Mouse (Mus musculus): ENCODE measurements around the gene Itga5. TPM values are rescaled to one million over a fixed set of nuclear protein-coding genes. Genes with fewer than 3 reads are reported as not detected.

Gene Itga5
- polyA plus RNA-seq, 2 experiments from 2014 or later, result 1.3 to 2.2 TPM

DNA sequence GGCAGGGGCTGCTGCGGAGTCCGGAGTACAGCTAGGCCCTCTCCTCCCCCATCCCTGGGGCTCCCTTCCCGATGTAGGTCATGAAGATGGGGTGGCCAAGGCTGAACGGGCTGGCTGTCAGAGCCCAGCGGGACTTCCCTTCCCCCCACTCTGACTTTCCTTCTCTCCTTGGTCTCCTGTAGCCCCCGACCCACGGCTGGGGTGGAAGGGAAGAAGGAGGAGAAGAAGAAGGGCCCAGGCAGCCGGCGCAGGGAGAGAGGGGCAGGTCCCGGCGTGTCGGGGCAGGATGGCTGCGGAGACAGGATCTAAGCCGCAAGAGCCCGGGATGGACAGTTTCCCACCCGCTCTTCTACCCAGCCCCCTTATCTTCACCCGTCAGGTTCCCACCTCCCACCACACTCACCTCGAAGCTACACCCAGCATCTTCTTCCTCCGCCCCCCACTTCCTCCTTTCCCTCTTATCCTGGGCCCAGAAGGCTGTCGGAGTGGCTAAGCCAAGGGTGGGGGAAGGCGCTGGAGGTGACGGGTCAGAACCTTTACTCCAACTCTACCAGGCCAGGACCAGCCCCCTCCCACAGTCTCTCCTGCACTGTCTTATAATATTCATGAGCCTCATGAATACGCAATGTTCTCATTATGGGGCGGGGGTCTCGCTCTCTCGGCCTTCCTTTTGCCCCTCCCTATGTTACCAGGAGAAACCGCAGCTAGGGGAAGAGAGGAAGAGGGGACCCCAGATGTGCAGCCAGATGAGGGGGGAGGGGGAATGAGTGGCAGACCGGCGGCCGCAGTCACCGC, 27.2 kb downstream of the Itga5 start:
- no peak for ATAC-seq

DNA sequence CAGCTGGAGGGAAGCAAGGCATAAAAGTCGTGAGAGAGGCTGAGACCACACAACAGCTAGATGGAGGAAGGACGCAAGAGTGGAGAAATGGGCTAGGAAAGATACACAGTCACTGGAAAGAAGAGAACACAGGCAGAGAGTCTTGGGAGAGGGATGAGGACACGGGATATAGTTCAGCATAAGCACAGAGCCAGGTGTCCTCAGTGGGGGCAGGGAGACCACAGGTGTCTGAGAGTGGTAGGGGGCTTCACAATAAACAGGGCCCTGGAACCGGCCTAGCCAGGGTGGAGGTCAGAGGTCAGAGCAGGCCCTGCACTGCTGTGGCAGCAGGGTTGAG, 27.8 kb downstream of the Itga5 start:
- no peak for ATAC-seq

DNA sequence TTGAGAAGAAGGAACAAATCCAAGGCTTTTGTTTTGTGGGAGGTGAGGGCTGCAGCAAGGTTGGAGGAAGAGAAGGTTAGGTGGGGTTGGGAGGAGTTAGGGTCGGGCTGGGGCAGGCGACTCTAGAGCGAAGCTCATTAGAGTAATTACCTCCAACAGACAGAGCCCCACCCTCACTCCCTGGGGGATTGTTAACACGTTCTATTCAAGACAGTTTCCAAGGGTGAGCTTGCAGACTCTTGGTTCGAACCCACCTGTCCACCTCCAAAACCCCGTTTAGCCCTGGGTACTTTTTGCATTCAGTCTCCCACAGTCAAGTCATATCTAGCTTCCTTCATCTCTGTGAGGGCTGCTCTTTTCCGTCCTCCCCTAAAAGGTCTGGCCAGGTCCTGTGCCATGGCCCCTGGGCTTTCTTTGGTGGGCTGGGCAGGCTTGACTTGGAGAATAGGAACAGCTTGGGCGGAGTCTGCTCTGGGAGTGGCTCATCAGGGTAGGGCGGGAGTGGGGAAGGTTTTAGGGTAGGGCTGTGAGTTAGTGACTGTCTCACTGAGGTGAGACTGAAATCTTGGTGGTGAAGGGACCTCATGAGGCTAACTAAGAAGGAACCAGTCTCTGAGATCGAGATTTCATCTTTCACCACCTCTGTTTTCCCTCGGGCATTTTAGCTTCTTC, 29.4 kb downstream of the Itga5 start:
- ATAC-seq, result no peak

DNA sequence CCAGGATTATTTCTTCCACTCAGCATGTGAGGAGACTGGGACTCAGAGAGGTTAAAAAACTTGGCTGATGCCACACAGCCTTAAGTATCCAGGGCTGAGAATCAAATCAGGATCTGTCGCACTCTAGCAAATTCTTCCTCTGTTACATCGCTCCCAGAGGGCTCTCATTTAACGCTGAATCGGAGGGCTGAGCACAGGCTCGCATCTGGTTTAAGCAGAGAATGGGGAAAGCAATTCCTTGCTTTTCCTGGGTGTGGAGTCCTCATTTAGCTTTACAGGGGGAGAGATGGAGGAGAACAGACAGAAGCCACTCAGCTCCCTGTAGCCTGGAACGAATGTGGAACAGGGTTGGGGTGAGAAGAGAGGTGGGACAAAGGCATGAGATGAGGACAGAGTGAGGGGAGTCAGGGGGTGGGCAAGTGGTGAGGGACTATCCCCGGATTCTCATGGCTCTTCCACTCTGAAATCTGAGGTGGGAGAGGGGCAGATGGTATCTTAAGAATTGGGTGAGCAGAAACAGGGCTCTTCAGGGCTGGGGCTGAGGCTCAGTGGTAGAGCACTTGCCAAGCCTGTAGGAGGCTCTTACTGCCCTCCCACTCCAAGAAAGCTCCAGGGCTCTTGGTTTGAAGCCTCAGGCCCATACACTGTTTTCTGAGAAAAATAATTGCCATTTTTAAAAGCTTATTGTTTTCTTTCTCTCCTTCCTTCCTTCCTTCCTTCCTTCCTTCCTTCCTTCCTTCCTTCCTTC, 30.9 kb downstream of the Itga5 start:
- ATAC-seq, result no peak

DNA sequence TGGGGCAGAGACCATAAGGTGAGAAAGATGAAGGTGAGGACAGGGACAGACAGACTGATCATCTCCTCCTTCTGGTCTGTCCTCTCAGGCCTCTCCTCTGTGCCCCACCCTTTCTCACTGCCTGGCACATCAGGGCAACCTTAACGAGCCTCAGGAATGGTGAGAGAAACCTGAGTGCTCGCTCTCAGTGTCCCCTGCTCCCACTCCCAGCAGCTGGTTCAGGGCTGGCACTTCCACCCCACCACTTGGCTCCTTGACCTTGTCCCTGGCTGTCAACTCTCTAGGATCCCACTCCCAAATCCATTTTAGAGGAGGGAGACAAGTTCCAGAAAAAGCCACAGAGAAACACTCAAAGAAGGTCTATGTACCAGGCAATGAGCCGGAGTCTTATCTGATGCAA, 31.5 kb downstream of the Itga5 start:
- ATAC-seq, result no peak

DNA sequence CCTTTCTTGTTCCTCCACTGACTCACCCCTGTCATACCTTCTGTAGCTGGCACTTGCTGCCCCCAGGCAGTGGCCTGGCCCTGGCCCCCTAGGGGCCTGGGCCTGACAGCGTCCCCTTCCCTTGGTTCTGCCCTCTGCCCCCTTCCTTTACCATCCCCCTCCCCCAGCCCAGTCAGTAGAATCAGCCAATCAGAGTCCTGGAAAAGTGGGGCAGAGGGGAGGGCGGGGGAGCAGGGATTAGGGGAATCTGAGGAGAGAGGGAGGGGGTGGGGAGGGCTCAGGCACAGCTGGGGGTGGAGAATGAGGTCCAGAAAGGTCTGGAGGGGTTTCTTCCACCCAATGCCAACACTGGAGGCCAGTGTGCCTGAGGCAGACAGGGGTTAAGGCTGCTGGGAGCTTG, 32.4 kb downstream of the Itga5 start:
- ATAC-seq, result no peak

DNA sequence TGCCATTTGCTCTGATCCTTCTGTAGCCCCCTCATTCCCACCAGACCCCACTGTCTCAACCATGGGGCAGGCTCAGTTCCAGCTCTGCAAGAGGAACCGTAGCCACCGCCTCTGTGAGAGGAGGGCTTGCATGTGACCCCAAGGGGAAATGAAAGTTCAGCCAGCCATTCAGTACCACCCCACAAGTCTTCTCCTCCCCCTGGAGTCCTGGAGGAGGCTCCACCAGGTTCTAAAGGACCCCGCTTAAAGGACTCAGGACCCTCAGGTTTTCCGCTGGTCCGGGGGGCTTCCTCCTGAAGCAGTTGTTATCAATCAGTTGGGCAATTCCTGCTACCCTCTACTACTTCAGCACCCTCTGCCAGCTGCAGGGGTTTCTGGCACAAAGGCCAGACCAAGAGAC, 32.8 kb downstream of the Itga5 start:
- ATAC-seq, result no peak

DNA sequence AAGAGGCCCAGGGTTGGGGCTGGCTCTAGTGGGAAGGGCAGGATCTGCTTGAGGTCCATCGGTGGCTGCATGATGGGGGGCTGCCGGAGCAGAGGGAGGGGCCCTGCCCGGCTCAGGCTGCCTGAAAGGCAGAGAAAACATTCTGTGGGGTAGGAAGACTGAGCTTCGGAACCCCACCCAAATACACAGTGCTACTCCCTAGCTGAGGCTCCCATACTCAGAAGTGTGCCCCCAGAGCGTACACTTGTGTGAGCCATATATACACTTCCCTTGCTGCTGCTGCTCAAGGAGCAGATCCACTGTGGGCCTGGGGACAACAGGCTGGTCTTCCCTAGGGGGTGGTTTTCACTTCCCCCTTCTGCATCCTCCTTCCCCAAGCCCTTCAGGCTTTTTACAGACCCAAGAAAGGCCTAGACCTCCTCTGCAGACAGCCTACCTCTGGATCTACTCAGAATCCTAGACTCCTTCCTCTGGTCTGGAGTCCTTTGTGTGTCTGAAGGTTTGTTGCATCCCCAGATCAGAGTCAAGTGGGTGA, 33.4 kb downstream of the Itga5 start:
- ATAC-seq, result no peak

DNA sequence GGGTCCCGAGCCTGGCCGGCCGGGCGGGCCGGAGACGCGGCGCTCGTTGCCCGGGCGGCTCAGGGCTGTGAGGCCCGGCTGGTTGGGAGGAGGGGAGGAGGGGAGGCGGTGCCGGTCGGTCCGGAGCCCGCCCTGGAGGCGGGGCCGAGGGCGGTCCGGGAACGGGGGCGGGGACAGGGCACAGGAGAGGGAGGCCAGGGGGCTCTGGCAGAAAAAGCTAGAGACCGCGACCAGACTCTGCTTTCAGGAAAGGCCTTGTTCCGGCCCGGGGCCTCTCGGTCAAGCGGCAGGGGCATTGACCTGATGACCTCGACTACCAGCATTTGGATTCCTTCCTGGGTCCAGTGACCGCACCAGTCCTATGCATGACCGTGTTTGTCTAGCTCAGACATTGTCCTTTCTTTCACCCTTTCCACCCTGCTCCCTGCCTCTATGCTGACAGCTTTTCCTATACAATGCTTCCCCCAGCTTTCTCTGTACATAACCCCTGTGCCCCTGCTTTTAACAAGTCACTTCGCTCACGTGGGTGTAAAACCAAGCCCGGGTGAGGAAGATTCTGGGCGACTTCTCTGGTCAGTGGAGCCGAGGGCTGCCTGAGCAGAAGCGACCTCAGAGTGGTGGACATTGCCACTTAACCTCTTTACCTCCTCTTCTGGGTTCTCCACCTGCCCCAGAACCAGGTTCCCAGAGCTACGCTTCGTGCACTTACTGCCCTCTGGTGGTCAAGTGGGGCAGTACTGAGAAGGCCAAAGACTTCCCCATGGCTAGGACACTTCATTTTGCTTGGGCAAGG, 42.9 kb downstream of the Itga5 start:
- peak; percentile 84 for ATAC-seq

DNA sequence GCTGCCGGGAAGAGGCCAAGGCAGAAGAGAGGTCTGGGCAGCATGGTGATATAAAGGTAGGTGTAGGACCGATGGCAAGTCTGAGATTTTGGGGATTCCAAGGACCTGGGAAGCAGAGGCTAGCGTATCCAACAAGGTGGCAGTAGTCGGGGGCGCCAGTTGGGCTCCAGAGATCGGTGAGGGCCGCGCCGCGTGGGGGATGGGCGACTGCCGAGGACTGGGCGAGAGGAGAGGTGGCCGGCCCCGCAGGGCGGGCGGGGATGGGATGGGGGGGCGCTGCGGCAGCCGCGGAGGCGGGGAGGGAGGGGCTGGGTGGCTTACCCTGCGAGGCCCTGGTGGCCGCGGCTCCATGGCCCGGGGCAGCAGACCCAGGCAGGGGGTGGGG, 43.5 kb downstream of the Itga5 start:
- ATAC-seq, result no peak

DNA sequence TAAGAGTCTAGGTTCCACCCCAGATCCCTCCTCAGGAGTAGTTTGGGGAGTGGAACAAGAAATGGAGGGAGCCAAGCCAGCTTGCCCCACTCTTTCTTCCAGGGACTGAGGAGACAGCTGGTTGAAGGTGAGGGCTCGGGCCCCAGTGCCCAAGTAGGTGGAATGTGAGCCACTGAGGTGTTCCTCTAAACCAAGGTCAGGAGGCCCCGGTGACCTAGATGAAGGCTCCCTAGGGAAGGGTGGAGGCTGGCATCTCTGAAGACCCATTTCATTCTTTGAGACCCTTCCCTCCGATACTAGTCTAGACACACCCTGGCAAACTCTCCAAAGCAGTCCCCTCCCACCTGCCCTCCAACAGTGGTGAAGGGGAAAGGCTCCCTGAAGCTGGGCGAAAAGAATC, 44.2 kb downstream of the Itga5 start:
- no peak for ATAC-seq

DNA sequence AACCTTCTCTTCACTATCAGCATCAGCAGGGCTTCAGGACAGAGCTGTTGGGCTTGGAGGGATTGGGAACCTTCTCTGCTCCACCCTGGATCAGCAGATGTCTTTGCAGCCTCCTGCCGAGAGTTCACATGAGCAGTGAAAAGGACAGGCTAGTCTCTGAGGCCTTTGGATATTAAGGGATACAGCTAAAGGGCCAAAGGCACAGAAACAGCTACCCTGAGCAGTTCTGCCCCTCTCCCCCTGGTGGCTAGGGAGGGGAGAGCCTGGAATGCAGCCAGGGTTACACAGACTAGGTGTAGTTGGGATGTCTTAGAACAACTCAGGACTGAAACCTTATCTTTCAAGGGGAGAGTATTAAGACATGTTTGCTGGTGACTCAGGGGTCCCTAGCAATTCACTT, 45.5 kb downstream of the Itga5 start:
- no peak for ATAC-seq

DNA sequence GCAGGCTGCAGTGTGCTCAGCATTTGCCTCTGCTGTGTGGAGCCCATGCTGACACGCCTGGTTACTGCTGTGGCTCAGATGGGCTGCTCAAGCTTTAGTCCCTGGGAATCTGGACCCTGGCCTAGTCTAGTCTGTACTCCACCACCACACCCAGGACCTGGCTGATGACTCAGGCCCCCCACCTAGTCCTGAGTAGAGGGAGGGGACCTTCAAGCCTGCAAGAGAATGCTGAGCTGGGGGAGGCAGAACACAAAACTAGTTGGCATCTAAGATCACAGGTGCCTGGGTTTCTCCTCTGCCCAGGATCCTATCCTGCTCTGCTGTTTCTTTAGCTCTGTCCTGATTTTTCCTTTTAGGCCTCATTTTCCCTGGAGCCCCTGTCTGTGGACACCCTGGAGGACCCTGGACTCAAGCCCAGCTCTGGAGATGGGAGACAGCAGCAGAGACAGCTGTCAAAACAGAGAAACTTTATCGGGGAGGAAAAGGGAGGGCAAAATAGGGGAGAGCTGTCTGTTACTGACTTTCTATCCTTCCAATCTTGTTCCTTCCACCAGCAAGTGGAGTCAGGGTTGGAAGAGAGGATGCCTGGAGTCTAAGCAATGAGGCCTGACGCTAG, 48.3 kb downstream of the Itga5 start:
- no peak for ATAC-seq

DNA sequence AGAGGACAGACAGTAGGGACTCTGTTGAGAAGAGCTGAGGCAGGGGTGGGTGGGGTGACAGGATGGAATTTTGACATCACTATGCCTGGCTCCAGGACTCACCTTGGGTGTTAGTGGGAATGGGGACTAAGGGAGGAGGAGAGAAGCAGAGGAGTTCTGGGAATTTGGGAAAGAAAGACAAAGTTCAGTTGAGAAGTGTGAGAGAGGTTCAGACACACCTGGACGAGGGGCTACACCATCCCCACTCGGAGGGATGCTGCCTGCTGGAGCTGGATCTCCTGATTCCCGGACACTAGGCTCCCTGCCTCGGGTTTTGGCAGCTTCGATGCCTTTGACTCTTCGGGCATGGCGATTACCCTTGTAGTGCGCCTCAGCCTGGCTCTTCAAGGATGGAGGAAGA, 48.8 kb downstream of the Itga5 start:
- no peak for ATAC-seq

DNA sequence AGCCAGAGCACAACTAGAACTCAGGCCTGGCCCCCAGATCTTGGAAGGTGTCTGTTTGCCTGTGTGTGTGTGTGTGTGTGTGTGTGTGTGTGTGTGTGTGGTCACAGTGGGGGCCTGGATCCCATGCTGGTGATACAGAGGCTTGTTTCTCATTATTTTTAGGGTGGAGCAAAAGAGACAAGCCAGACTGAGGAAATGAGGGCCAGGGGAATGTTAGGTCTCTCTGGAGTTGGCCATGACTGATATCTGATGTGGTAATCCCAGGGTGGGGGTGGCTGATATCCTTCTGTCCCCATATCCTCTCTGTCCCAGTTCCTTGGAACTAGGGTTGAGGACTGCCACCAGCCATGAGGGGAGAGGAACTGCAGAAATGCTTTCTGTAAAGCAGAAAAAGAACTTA, 49.4 kb downstream of the Itga5 start:
- no peak for ATAC-seq

DNA sequence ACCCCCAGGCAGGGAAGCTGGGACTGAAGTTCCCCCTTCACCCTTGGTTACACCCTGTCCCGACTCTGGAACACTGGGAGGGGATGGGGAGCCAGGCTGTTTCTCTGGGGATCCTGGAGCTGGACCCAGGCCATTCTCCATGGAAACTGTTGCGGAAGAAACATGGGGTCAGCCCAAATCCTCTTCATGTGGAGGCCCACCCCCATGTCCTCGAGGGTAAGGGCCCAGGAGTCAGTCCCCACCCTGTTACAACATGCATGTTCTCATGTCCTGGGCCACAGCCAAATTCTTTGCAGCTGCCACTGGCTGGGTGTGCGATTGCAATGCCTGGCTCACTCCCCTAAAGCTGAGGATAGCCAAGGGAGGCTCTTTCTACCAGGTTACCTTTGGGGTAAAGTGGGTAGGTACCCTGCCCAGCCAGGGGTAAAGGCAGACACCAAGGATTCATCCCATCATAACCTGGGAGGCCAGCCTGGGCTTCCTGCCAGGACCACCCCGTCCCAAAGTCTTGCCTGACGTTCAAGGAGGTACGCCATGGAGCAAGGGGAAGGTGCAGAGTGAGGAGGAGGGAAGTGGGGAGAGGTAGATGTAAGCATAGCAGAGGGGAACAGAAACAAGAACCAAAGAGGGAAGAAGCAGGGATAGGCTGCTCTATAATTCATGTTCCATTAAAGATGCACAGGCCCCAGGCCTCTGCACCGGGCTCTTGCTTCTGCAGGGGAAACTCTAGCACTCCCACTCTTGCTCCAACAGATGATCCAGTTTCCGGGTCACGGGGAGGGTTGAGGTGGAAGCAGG, 50.4 kb downstream of the Itga5 start:
- no peak for ATAC-seq

DNA sequence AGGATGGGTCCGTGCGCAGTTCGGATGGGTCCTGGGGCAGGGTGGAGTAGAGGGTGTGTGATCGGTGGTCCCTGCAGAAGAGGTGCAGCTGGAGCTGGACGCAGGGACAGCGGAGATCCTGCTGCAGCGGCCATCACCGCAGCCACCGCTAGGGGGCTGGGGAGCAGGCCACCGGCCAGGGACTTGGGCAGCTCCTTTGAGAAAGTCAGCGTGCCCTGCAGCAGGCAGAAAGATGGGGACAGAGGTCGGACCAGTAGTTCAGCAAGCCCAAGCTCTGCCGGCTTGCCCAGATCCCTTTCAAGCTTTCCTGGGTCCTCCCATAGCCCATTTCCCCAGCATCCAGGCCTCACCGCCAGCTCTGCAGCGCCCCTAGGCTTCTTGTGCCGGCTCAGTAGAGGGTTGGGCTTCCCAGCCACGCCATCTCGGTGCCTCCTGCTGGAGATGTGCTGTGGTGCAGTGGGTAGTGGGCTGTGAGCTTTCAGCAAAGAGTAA, 51.5 kb downstream of the Itga5 start:
- no peak for ATAC-seq

DNA sequence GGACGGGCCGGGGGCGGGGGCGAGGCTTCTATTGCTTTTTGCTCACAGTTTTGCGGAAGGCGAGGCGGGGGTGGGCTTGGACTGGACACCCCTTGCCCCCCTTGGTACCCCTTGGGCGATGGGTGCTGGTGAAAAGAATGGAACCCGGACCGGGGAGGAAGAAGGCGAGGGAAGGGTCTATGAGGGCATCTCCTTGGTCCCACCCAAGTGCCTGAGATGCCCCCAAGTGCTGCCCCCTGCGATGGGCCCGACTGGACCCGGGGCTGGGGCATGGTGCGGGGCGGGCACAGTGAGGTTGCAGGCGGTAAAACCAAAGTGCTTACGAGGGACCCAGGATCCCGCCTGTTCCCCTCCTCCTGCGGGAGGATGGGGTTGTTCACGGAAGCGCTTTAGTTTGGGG, 52.4 kb downstream of the Itga5 start:
- no peak for ATAC-seq

DNA sequence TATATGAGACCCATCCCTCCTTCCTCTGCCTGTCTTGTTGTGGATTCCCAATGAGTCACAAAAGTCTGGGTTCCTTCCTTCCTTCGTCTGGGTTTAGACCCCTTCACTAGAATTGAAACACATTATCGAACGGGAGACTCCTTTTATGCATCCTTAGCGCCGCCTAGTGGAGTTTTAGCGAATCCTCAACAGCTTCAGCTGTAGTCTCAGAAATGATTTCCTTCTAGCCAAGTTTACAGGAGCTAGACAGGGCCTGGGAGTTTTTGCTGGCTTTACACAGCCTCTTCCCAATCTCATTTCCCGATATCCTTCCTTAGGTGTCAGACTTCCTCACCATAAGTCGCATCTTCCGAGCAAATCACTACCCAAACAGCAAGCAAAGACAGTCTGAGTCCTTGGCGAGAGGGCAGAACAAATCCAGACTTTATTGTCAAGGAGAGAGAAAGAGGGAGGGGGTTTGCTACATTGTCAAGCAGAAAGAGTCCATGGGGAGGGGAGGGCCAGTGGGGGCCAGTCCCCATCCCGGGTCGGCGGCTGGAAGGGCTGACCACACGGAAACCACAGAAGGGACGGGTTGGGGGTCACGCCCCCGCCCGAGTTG, 53.0 kb downstream of the Itga5 start:
- ATAC-seq, result peak; percentile 63

DNA sequence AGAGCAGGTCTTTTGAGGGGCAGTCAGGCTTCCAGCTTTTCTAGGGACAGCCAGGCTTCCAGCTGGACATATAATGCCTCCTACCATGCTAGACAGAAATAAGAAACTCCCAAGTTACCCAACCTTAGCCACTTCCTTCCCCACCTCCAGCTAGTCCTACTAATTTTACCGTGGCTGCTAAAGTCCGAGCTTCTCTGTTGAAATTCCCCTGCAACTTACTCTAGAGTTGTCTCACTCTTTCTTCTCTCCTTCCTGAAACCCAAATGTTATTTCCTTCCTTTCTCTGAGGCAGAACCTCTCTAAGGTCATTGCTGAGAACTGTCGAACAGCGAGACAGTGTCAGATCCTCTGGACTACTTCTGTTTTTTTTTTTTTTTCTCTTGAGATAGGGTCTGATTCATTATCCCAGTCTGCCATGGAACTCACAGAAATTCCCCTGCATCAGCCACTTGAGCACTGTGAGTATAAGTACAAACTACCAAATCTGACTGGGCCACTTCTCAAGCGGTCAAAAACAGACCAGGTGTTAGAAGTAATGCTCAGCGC, 56.1 kb downstream of the Itga5 start, which contains the start of gene Gpr84:
Gene Gpr84, minus strand, starts transcription at position 248 of the 546 bp plus-strand sequence.
- no peak for ATAC-seq

Data from activated CD4-positive, CD25-positive, alpha-beta regulatory T cell, adult 4 months (primary cell).